Mouse (Mus musculus) hindbrain, embryonic 15.5 days (tissue): ENCODE measurements around the gene Apba2. TPM values are rescaled to one million over a fixed set of nuclear protein-coding genes. Genes with fewer than 3 reads are reported as not detected.

Experiments used
- ATAC-seq: fragments of 200-750 bp; cut with Nextera tagmentation; 2 replicates; pipeline ENCODE4 v1.8.0; 2017; ENCODE audit warnings: low read depth, moderate number of reproducible peaks, moderate TSS enrichment; ENCODE audit not compliant: low FRiP score
- H3K27ac ChIP-seq: fragments of 300-500 bp; sonication (generic); replicated peaks from 2 replicates; pipeline ENCODE4 v1.5.1; 2015; ENCODE audit warnings: mild to moderate bottlenecking, inconsistent platforms
- H3K27me3 ChIP-seq: fragments of 300-500 bp; sonication (generic); 2 replicates; pipeline ENCODE4 v1.6.1; 2015; ENCODE audit warnings: control low read depth, inconsistent platforms
- H3K36me3 ChIP-seq: fragments of 300-500 bp; sonication (generic); 2 replicates; pipeline ENCODE4 v1.6.1; 2015; ENCODE audit warnings: control low read depth, inconsistent platforms
- H3K4me1 ChIP-seq: fragments of 300-500 bp; sonication (generic); replicated peaks from 2 replicates; pipeline ENCODE4 v1.6.1; 2015; ENCODE audit warnings: control low read depth, inconsistent platforms
- H3K4me2 ChIP-seq: fragments of 300-500 bp; sonication (generic); 2 replicates; pipeline ENCODE4 v1.6.1; 2015; ENCODE audit warnings: moderate library complexity, mild to moderate bottlenecking, inconsistent platforms
- H3K4me3 ChIP-seq: fragments of 300-500 bp; sonication (generic); 2 replicates; pipeline ENCODE4 v1.5.1; 2015; ENCODE audit warnings: mild to moderate bottlenecking, inconsistent platforms
- H3K9ac ChIP-seq: fragments of 300-500 bp; sonication (generic); 2 replicates; pipeline ENCODE4 v1.6.1; 2015; ENCODE audit warnings: inconsistent platforms
- H3K9me3 ChIP-seq: fragments of 300-500 bp; sonication (generic); 2 replicates; pipeline ENCODE4 v1.6.1; 2016; ENCODE audit warnings: control low read depth, inconsistent platforms
- WGBS: fragments of 180-500 bp; shearing (Covaris S2); methylation state at CpG from one replicate; pipeline ENCODE4 v1.1.7; 2015; 5-methylcytosine and 5-hydroxymethylcytosine counted together
- polyA plus RNA-seq: library from polyadenylated mRNA; unstranded; fragments of >200 nt; fragmentation: Nextera tagmentation; extraction: Ambion mirVana; gene quantifications from 2 replicates; pipeline ENCODE4 v1.2.1, GENCODE M21; 2015

Apba2 gene
- 158 and 175 TPM in 2 replicates for polyA plus RNA-seq

DNA sequence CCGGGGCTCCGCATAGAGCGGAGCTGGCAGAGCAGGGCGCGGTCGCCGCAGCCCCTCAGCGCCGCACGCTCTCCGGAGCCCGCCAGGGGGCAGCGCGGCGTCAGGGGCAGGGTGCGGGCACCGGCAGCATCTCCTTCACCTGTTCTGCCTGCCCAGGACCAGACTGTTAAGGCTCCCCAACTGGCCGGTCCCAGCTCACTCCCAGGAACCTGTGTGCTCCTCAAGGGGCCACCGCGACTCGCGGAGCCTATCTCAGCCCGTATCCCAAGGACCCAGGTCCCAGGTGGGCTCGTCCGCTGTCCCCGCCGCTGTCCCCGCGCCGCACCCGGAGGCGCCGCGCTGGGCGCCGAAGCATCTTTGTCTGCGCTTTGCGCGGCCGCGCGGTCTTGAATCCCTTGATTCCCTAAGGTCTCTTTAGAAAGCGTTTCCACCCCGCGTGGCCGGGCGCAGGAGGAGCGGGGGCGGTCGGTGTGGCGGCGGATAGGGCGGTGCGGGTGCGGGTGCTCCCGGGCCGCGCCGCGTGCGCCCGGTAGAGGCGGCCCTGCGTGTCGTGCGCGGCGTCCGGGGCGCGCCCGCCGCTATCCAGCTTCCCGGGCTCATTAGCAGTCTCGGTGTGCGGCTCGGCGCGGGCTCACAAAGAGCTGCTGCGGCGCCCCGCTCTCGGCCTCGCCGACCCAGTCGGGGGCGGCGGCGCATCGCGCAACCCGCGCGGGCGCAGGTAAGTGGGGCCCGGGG lies at the start of gene Apba2:
Gene Apba2 (plus strand): TSS at position 171 of the 735 bp plus-strand sequence.
- Histone ChIP-seq H3K4me2 (peak within 1 kb of the TSS; percentile 59), H3K36me3 (no peaks in the 10 kb centered on the region)
- under 1% methylated on average over 78 of the region's 96 CpGs for WGBS

DNA sequence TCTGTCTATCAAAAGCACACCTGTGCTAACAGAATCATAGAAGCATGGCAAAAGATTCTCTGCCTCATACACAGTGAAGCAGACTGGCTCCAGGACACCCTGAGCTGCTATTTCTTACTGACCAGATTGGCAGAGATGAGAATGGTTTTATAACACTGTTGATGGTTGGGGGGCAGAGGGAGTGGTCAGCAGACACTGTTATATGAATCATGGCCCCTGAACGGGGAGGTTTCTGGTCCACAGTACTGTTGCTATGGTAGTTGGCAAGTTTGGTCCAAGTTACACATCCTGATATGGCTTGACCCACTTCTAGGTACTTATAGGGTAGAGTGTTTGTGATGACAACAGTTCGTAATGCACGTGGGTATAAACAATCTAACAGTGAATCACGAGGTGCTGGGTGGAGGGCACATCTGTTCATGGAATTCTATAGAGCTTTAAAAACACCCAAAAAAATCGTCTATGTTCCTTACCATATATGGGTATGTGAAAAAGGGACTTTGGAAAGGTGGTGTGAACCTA lies 49.6 kb upstream of the Apba2 start:
- Histone ChIP-seq H3K36me3 (no peaks in the 10 kb centered on the region), H3K4me3 (no peak overlapping the region), H3K27me3 (no peaks in the 10 kb centered on the region), H3K9me3 (no peaks in the 10 kb centered on the region), H3K4me1 (no peaks in the 10 kb centered on the region; the same call in 1 of the 2 replicates), H3K9ac (no peak overlapping the region), H3K4me2 (no peak overlapping the region), H3K27ac (peak overlapping the region; percentile 40; the same call in 1 of the 2 replicates)
- no peak for ATAC-seq
- WGBS = 81% methylated on average over 5 of the region's 5 CpGs

More for the DNA sequence above, at the start of gene Apba2:
- Histone ChIP-seq H3K9ac (peak within 1 kb of the TSS; percentile 98), H3K27me3 (no peaks in the 10 kb centered on the region), H3K27ac (peak within 1 kb of the TSS; percentile 95), H3K4me3 (peak within 1 kb of the TSS; percentile 91), H3K9me3 (no peaks in the 10 kb centered on the region), H3K4me1 (peaks cover 43% of the 10 kb centered on the region)
- ATAC-seq = peak; percentile 84

DNA sequence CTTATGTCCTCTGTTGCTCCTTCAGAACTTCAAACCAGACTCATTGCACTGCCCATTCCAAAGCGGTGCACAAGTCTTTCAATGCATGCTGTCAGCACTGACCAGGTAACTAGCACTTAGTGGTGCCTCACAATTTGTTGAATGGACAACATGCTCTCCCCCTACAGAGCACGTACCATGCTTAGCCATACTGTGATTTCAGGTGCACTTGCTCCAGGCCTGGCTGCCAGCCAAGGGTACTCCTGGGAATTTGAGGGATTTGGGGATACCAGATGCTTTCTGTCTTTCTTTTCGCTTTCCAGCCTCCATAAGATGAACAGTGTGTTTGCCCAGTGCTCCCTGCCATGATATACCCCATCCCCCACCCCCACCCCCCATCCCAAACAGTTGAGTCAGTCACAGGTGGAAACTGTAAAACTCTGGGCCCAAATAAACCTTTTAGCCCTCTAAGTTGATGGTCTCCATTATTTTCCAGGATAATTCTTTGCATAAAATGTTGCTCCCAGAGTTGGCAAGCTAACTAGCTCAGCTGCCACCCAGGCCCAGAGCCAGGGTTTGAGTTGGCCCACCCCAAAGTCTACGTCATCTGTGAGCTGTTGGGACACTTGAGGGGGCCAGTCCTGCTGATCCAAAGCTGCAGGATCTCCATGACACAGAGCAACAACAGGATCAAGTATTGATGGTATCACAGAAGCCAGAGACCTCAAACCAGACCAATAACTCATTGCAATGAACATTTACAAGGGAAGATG lies 48.9 kb upstream of the Apba2 start:
- WGBS = 66% methylated on average over 4 of the region's 4 CpGs
- H3K4me3 ChIP-seq = no peak overlapping the region
- H3K4me1 ChIP-seq = no peaks in the 10 kb centered on the region; the same call in 1 of the 2 replicates
- no peaks in the 10 kb centered on the region for H3K36me3 ChIP-seq
- no peak overlapping the region for H3K9ac ChIP-seq
- no peaks in the 10 kb centered on the region for H3K27me3 ChIP-seq
- ATAC-seq = no peak
- H3K4me2 ChIP-seq = no peak overlapping the region
- H3K9me3 ChIP-seq = no peaks in the 10 kb centered on the region
- peak overlapping the region; percentile 40; the same call in 1 of the 2 replicates for H3K27ac ChIP-seq

DNA sequence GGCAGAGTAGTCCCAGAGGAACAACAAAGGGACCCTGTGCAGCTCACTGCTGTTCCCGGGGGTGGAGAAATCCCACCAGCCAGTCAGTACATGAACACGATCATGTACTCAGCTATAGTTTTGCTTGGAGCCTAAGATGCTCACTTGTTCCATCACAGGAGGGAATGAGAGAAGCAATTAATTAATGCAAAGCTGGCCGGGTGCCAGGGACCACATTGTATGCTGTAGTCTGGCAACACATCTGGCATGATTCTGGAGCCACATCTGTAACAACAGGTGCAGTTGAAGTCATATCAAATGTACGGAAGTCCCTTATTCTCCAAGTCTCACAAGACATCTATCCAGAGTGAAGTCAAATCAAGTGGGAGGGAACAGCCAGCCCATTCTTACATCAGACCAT lies 45.3 kb upstream of the Apba2 start:
- no peaks in the 10 kb centered on the region; the same call in 1 of the 2 replicates for H3K4me1 ChIP-seq
- no peaks in the 10 kb centered on the region for H3K36me3 ChIP-seq
- no peak overlapping the region for H3K4me2 ChIP-seq
- H3K9me3 ChIP-seq = no peaks in the 10 kb centered on the region
- no peaks in the 10 kb centered on the region for H3K27me3 ChIP-seq
- no peak overlapping the region for H3K4me3 ChIP-seq
- ATAC-seq = no peak
- no peak overlapping the region for H3K9ac ChIP-seq
- WGBS = 63% methylated on average over 4 of the region's 4 CpGs
- no peak overlapping the region for H3K27ac ChIP-seq

DNA sequence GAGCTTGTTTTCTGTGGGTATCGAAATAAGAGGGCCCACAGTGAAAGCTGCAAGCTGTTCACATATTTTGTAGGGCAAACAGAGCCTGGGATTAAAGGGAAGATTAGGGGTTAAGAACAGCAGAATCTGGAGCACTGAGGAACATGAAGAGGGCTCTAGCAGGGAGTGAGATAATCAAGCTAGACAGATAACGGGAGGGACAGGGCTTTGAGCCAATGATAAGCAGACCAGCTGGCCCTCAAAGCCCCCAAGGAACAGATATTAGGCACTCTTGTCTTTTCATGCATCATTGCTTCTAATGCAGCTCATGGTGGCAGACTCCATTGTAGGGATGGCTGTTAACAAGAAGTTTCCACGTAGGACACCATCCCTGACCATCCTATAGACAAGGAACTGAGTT lies 44.8 kb upstream of the Apba2 start:
- Histone ChIP-seq H3K4me1 (no peaks in the 10 kb centered on the region; the same call in 1 of the 2 replicates), H3K9me3 (no peaks in the 10 kb centered on the region), H3K9ac (no peak overlapping the region), H3K4me3 (no peak overlapping the region), H3K36me3 (no peaks in the 10 kb centered on the region), H3K4me2 (no peak overlapping the region), H3K27me3 (no peaks in the 10 kb centered on the region), H3K27ac (no peak overlapping the region)
- WGBS = 58% methylated on average over 3 of the region's 3 CpGs
- no peak for ATAC-seq

DNA sequence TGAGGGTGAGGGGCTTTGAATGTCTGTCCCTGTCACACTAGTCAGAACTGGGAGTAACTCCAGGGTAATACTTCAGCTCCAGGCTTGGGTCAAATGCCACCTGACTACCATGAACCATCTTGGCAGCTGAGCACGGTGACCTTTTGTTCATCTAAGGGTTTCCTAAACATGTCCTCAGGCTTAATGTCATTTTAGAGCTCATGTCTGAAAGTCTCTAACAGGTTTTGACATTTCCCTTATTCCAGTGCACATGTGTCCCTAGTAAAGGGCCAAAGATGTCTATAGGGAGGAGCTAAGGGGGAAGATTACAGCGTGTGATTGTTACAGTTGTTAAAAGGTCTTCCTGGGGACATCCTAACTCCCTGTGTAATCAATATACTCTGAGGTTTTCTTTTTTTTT lies 43.7 kb upstream of the Apba2 start:
- 90% methylated on average over 2 of the region's 2 CpGs for WGBS
- Histone ChIP-seq H3K27me3 (no peaks in the 10 kb centered on the region), H3K36me3 (no peaks in the 10 kb centered on the region), H3K9ac (no peak overlapping the region), H3K27ac (no peak overlapping the region), H3K9me3 (no peaks in the 10 kb centered on the region), H3K4me3 (no peak overlapping the region), H3K4me2 (no peak overlapping the region), H3K4me1 (no peaks in the 10 kb centered on the region)
- no peak for ATAC-seq

DNA sequence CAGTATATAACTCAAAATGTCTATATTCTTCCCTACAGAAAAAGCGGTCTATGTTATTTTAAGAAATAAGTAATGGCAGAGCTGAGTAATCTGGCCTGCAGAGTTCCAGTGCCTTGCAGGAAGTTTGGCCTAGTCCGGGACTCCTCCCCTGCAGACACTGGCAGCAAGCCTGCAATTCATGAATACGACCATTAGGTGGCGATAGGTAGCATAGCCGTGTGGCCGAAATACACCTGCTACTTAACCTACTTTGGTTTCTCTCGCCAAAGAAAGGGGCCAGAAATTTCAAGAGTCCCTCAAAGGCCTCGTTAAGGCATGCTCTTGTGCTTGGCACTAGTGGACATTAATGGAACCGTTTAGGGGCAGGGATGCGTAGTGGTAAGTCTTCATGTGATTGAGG lies 4.1 kb upstream of the Apba2 start:
- Histone ChIP-seq H3K27me3 (no peaks in the 10 kb centered on the region), H3K9ac (no peak overlapping the region), H3K4me2 (no peak overlapping the region), H3K4me1 (peaks cover 6% of the 10 kb centered on the region), H3K4me3 (no peak overlapping the region), H3K27ac (no peak overlapping the region), H3K36me3 (no peaks in the 10 kb centered on the region), H3K9me3 (no peaks in the 10 kb centered on the region)
- WGBS = 40% methylated on average over 10 of the region's 10 CpGs
- ATAC-seq = no peak

DNA sequence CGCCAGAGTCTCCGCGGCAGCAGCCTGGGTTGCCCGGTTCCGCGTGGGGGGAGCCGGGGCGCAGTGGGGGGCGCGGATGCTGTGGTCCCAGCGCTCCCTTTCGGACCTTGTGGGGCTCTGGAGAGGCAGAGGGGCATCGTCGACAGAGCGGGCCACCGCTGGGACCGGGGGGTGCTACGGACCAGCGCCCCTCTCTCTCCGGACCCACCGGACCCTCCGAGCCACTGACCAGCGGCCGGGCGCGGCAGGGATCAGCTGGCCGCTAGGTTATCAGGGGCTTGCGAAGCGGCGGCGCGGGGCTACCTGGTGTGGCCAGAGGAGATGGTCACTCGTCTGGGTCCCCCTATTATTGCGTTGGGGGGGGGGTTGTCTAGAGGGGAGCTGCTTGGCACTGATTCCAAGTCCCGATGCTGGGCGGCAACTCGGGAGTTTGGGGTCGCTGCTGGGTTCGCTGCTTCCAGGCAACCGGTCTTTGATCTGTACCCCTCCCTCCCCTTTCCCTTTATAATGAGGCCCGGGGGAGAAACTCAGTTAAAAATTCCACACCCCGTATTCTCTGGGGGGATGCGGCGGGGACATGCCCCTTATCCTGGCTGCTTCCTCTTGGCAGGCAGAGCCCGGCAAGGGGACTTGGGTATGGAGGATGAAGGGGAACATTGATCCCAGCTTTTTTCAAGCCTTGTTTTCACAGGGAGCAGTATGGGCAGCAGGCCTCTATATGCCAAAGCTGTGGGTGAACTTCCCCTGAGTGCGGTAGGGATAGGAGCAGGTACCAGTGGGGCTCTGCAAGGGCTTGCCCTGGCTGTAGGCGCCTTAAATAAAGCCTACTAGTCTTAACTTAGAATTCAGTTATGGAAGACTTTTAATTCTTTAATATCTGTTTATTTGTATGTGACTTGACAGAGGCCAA lies 1.0 kb downstream of the Apba2 start:
- Histone ChIP-seq H3K27ac (peak overlapping the region; percentile 95), H3K4me3 (peak overlapping the region; percentile 91), H3K9ac (peak overlapping the region; percentile 98), H3K9me3 (no peaks in the 10 kb centered on the region), H3K4me2 (peak overlapping the region; percentile 59), H3K27me3 (no peaks in the 10 kb centered on the region), H3K36me3 (no peaks in the 10 kb centered on the region), H3K4me1 (peaks cover 48% of the 10 kb centered on the region)
- 1% methylated on average over 24 of the region's 47 CpGs for WGBS
- peak; percentile 21 for ATAC-seq

DNA sequence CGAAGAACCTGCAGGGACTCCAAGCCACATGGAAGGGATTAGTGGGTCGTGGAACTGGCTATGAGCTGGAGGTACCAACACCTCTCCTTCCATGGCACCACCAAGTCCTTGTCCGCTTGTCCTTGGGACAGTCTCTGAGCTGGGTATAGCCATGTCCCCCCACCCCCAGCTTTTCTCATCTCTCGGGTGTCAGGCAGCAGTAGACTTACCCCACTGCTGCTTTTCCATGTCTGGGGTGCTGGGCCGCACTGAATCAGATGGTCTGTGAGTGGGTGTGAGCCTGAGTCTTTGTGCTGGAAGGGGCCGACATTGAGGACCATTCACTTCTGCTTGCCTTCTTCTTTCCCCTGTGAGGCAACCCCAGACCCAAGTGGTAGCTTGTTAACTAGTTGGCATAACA lies 2.1 kb downstream of the Apba2 start:
- H3K27me3 ChIP-seq = no peaks in the 10 kb centered on the region
- peaks cover 54% of the 10 kb centered on the region for H3K4me1 ChIP-seq
- H3K9me3 ChIP-seq = no peaks in the 10 kb centered on the region
- peak overlapping the region; percentile 91 for H3K4me3 ChIP-seq
- ATAC-seq = no peak
- peak overlapping the region; percentile 98; the same call in 1 of the 2 replicates for H3K9ac ChIP-seq
- H3K36me3 ChIP-seq = no peaks in the 10 kb centered on the region
- no peak overlapping the region for H3K27ac ChIP-seq
- 60% methylated on average over 6 of the region's 6 CpGs for WGBS
- peak overlapping the region; percentile 59 for H3K4me2 ChIP-seq

DNA sequence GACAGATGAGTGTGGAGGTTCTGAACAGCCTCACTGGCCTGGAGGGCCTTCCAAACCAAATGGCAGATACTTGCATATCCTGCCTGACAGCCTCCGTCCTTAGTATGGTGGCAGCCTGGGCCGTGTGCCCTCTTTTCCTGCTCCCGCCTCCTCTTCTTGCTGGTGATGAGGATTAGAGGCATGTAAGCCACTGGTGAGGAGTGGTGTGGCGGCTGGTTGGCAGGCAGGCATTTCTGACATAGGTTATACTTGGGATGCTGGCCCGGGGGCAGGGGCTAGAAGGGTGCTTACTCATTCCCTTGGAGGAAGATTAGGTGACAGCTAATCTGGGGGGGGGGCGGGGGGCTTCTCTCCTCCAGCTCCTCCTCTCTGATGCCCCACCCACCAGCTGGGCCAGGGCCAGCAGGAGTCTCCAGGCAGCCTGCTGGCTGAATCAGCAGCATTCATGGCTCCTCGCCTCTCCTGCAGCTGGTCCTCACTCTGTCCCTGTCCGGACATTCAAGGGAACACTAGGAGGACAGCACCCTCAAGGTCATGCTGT lies 3.3 kb downstream of the Apba2 start:
- ATAC-seq = peak; percentile 12; the same call in 1 of the 2 replicates
- Histone ChIP-seq H3K9ac (no peak overlapping the region), H3K27me3 (no peaks in the 10 kb centered on the region), H3K36me3 (no peaks in the 10 kb centered on the region), H3K27ac (peak overlapping the region; percentile 46; the same call in 1 of the 2 replicates), H3K4me3 (peak overlapping the region; percentile 14), H3K4me1 (peaks cover 64% of the 10 kb centered on the region), H3K9me3 (no peaks in the 10 kb centered on the region), H3K4me2 (peak overlapping the region; percentile 48)
- 11% methylated on average over 8 of the region's 8 CpGs for WGBS

DNA sequence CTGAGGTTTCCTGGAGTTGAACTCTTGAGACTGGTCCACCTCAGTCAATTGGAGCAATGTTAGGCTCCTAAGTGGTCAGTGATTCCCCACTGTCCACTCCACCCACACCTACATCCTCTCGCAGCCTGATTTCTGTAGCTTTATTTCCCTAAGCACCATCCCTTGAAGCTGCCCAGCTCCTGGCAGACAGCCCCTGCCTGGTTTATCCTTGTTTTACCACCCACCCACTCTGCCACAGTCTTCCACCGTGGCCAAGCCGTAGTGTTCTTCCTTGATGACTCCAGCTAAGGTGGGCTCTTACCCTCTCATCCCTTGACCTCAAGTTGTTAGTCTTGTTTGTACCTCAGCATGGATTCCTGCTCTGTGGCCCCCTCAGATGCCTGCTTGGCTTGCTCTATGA lies 4.1 kb downstream of the Apba2 start:
- peaks cover 72% of the 10 kb centered on the region for H3K4me1 ChIP-seq
- no peaks in the 10 kb centered on the region for H3K9me3 ChIP-seq
- H3K36me3 ChIP-seq = no peaks in the 10 kb centered on the region
- H3K27me3 ChIP-seq = no peaks in the 10 kb centered on the region
- H3K9ac ChIP-seq = no peak overlapping the region
- H3K4me3 ChIP-seq = no peak overlapping the region
- ATAC-seq = no peak
- no peak overlapping the region for H3K27ac ChIP-seq
- peak overlapping the region; percentile 48 for H3K4me2 ChIP-seq
- WGBS = 72% methylated on average over 3 of the region's 3 CpGs
